Mouse (Mus musculus): ENCODE data around the gene Plekhg5. TPM values are rescaled to one million over a fixed set of nuclear protein-coding genes. Genes with fewer than 3 reads are reported as not detected.

Gene Plekhg5
- polyA plus RNA-seq, 1 experiment = 22.0 TPM

- no peaks in the 10 kb centered on the region; the same call in 1 of the 2 replicates for H3K27me3 ChIP-seq (ENCODE audit: control insufficient read depth, insufficient read depth, low read length)
- H3K4me3 ChIP-seq (ENCODE audit: control insufficient read depth, insufficient read depth, low read length) = no peak overlapping the region
- H3K36me3 ChIP-seq (ENCODE audit: control insufficient read depth, insufficient read depth, low read length) = no peaks in the 10 kb centered on the region
- H3K27ac ChIP-seq (ENCODE audit: control insufficient read depth, insufficient read depth, low read length) = no peak overlapping the region
- WGBS = 96% methylated on average over 9 of the region's 9 CpGs
- H3K4me1 ChIP-seq (replicated peaks; ENCODE audit: control insufficient read depth, insufficient read depth, low read length) = no peaks in the 10 kb centered on the region
- TF ChIP-seq CTCF (IDR thresholded peaks at IDR 0.05; ENCODE audit: borderline replicate concordance, control insufficient read depth, extremely low read depth, insufficient read depth, low read length, poor library complexity) = no peak
- no peak for TF ChIP-seq POLR2A (IDR thresholded peaks at IDR 0.05; ENCODE audit: control insufficient read depth, extremely low read depth, insufficient read depth, low read length, poor library complexity)
- DNase-seq = no peak
Observed at GRCm38 (mm10) chr4:152077191-152077590, 4.9 kb downstream of the Plekhg5 start.

- Histone ChIP-seq H3K36me3 (ENCODE audit: control insufficient read depth, insufficient read depth, low read length) (no peaks in the 10 kb centered on the region), H3K4me3 (ENCODE audit: control insufficient read depth, insufficient read depth, low read length) (no peak overlapping the region), H3K27me3 (ENCODE audit: control insufficient read depth, insufficient read depth, low read length) (no peaks in the 10 kb centered on the region), H3K4me1 (replicated peaks; ENCODE audit: control insufficient read depth, insufficient read depth, low read length) (no peaks in the 10 kb centered on the region), H3K27ac (ENCODE audit: control insufficient read depth, insufficient read depth, low read length) (no peak overlapping the region)
- 92% methylated on average over 10 of the region's 10 CpGs for WGBS
- DNase-seq = no peak
- no peak for TF ChIP-seq POLR2A (IDR thresholded peaks at IDR 0.05; ENCODE audit: control insufficient read depth, extremely low read depth, insufficient read depth, low read length, poor library complexity)
- TF ChIP-seq CTCF (IDR thresholded peaks at IDR 0.05; ENCODE audit: borderline replicate concordance, control insufficient read depth, extremely low read depth, insufficient read depth, low read length, poor library complexity) = no peak
Observed at GRCm38 (mm10) chr4:152078105-152078530, 5.8 kb downstream of the Plekhg5 start.

DNA sequence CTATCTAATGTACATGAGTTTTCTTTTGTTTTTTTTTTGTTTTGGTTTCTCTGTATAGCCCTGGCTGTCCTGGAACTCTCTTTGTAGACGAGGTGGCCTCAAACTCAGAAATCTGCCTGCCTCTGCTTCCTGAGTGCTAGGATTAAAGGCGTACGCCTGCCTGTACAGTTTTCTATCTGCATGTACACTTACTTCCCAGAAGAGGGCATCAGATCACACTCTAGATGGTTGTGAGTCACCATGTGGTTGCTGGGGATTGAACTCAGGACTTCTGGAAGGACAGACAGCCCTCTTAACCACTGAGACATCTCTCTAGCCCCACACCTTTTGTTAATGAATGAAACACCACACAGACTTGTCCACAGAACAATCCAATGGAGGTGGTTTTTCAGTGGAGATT lies 7.0 kb downstream of the Plekhg5 start:
- no peaks in the 10 kb centered on the region for H3K36me3 ChIP-seq (ENCODE audit: control insufficient read depth, insufficient read depth, low read length)
- no peak overlapping the region for H3K27ac ChIP-seq (ENCODE audit: control insufficient read depth, insufficient read depth, low read length)
- TF ChIP-seq CTCF (IDR thresholded peaks at IDR 0.05; ENCODE audit: borderline replicate concordance, control insufficient read depth, extremely low read depth, insufficient read depth, low read length, poor library complexity) = no peak
- no peak for TF ChIP-seq POLR2A (IDR thresholded peaks at IDR 0.05; ENCODE audit: control insufficient read depth, extremely low read depth, insufficient read depth, low read length, poor library complexity)
- no peaks in the 10 kb centered on the region for H3K27me3 ChIP-seq (ENCODE audit: control insufficient read depth, insufficient read depth, low read length)
- DNase-seq = no peak
- no peaks in the 10 kb centered on the region for H3K4me1 ChIP-seq (replicated peaks; ENCODE audit: control insufficient read depth, insufficient read depth, low read length)
- H3K4me3 ChIP-seq (ENCODE audit: control insufficient read depth, insufficient read depth, low read length) = no peak overlapping the region
- WGBS = 87% methylated on average over 3 of the region's 3 CpGs

DNA sequence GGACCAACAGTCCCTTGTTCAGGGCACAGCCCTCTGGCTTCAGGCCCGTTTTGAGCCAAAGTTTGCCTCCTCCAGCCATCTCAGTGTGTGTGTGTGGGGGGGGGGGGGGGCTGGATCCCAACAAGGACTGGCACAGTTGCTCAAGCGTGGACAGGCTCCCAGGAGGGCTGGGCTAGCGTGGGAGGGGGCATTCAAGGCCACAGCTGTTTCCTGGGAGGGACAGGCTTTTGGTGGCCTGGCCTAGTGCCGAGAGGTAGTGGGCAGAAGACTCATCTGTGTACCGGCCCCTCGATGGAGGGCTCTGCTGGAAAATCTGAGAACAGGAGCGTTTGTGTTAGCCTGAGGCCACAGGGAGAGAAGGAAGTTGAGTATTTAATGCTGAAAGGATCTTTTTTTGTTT lies 7.6 kb downstream of the Plekhg5 start:
- Histone ChIP-seq H3K27me3 (ENCODE audit: control insufficient read depth, insufficient read depth, low read length) (no peaks in the 10 kb centered on the region; the same call in 1 of the 2 replicates), H3K27ac (ENCODE audit: control insufficient read depth, insufficient read depth, low read length) (no peak overlapping the region), H3K36me3 (ENCODE audit: control insufficient read depth, insufficient read depth, low read length) (no peaks in the 10 kb centered on the region), H3K4me3 (ENCODE audit: control insufficient read depth, insufficient read depth, low read length) (no peak overlapping the region), H3K4me1 (replicated peaks; ENCODE audit: control insufficient read depth, insufficient read depth, low read length) (no peaks in the 10 kb centered on the region)
- TF ChIP-seq CTCF (IDR thresholded peaks at IDR 0.05; ENCODE audit: borderline replicate concordance, control insufficient read depth, extremely low read depth, insufficient read depth, low read length, poor library complexity) (no peak), POLR2A (IDR thresholded peaks at IDR 0.05; ENCODE audit: control insufficient read depth, extremely low read depth, insufficient read depth, low read length, poor library complexity) (no peak)
- 47% methylated on average over 7 of the region's 7 CpGs for WGBS
- DNase-seq = no peak

DNA sequence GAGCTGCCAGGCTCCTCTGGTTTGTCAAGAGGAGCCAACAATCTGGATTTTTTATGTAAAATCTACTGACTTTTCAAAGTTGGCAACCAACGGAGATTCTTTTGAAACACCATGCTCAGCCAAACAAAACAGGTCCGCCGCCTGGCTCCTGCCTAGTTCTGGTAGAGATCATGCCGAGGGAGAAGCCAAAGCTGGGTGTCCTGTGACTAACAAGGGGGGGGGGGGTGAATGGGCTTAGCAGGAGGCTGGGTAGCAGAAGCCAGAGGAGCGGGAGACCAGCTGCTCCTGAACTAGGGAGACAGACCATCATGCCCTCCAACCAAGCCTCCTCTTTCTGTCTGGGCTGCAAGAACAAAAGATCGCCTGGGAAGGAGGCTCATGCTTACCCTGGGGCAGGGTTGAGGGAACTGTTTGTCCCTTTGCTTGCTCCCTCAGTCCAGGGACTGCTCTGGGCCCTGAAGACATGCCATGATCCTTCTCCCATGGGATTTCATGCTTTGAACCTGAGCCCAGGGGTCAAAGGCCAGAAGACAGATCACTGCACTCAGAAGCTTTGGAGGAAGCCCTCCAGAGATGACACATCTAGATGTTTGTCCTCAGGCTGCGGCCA lies 11.4 kb downstream of the Plekhg5 start:
- Histone ChIP-seq H3K4me1 (replicated peaks; ENCODE audit: control insufficient read depth, insufficient read depth, low read length) (peaks cover 13% of the 10 kb centered on the region), H3K27me3 (ENCODE audit: control insufficient read depth, insufficient read depth, low read length) (no peaks in the 10 kb centered on the region; the same call in 1 of the 2 replicates), H3K4me3 (ENCODE audit: control insufficient read depth, insufficient read depth, low read length) (no peak overlapping the region), H3K36me3 (ENCODE audit: control insufficient read depth, insufficient read depth, low read length) (no peaks in the 10 kb centered on the region), H3K27ac (ENCODE audit: control insufficient read depth, insufficient read depth, low read length) (no peak overlapping the region)
- TF ChIP-seq POLR2A (IDR thresholded peaks at IDR 0.05; ENCODE audit: control insufficient read depth, extremely low read depth, insufficient read depth, low read length, poor library complexity) (no peak), CTCF (IDR thresholded peaks at IDR 0.05; ENCODE audit: borderline replicate concordance, control insufficient read depth, extremely low read depth, insufficient read depth, low read length, poor library complexity) (no peak)
- WGBS = 91% methylated on average over 7 of the region's 7 CpGs
- no peak for DNase-seq

DNA sequence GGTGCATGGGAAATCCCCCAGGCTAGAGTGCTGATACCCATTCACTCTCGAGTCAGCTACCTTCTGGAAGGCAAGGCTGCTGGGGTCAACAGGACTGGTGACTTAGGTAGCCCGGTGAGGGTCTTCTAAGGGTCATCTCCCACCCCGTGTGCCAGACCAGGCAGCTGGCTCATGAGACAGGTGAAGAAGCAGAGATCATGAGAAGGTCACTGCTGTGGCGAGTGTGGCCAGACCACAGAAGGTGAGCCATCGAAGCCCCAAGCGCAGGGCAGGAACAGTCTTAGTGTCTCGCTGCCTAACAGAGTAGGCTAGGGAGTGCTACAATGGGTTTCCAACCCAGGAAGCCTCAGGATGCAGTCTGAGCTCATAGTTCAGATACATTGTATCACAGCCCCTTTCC lies 12.3 kb downstream of the Plekhg5 start:
- Histone ChIP-seq H3K27me3 (ENCODE audit: control insufficient read depth, insufficient read depth, low read length) (no peaks in the 10 kb centered on the region; the same call in 1 of the 2 replicates), H3K4me3 (ENCODE audit: control insufficient read depth, insufficient read depth, low read length) (no peak overlapping the region), H3K27ac (ENCODE audit: control insufficient read depth, insufficient read depth, low read length) (no peak overlapping the region), H3K4me1 (replicated peaks; ENCODE audit: control insufficient read depth, insufficient read depth, low read length) (peaks cover 13% of the 10 kb centered on the region), H3K36me3 (ENCODE audit: control insufficient read depth, insufficient read depth, low read length) (no peaks in the 10 kb centered on the region)
- TF ChIP-seq CTCF (IDR thresholded peaks at IDR 0.05; ENCODE audit: borderline replicate concordance, control insufficient read depth, extremely low read depth, insufficient read depth, low read length, poor library complexity) = no peak
- TF ChIP-seq POLR2A (IDR thresholded peaks at IDR 0.05; ENCODE audit: control insufficient read depth, extremely low read depth, insufficient read depth, low read length, poor library complexity) = no peak
- no peak for DNase-seq
- WGBS = 84% methylated on average over 7 of the region's 7 CpGs
